Mouse (Mus musculus) kidney, embryonic 14.5 days (tissue): Measurements from ENCODE around the gene Prm1. TPM values are rescaled to one million over a fixed set of nuclear protein-coding genes. Genes with fewer than 3 reads are reported as not detected.

Experiments used
- ATAC-seq: fragments of 200-750 bp; cut with Nextera tagmentation; 2 replicates; pipeline ENCODE4 v1.8.0; 2017; ENCODE audit warnings: moderate number of reproducible peaks, mild to moderate bottlenecking, moderate TSS enrichment, moderate library complexity; ENCODE audit not compliant: low FRiP score, low TSS enrichment
- H3K27ac ChIP-seq: fragments of 300-500 bp; sonication (generic); 2 replicates; pipeline ENCODE4 v1.5.1; 2014; ENCODE audit warnings: low read depth, mild to moderate bottlenecking, low read length, moderate library complexity, mixed read lengths
- H3K27me3 ChIP-seq: fragments of 300-500 bp; sonication (generic); 2 replicates; pipeline ENCODE4 v1.6.1; 2014; ENCODE audit warnings: mild to moderate bottlenecking, low read length; ENCODE audit not compliant: control insufficient read depth, insufficient read depth
- H3K36me3 ChIP-seq: fragments of 300-500 bp; sonication (generic); 2 replicates; pipeline ENCODE4 v1.6.1; 2014; ENCODE audit warnings: low read length, mixed read lengths; ENCODE audit not compliant: control insufficient read depth, insufficient read depth
- H3K4me1 ChIP-seq: fragments of 300-500 bp; sonication (generic); 2 replicates; pipeline ENCODE4 v1.6.1; 2014; ENCODE audit warnings: low read length, mixed read lengths; ENCODE audit not compliant: control insufficient read depth, insufficient read depth
- H3K4me2 ChIP-seq: fragments of 300-500 bp; sonication (generic); replicated peaks from 2 replicates; pipeline ENCODE4 v1.6.1; 2014; ENCODE audit warnings: low read depth, mild to moderate bottlenecking, low read length
- H3K4me3 ChIP-seq: fragments of 300-500 bp; sonication (generic); 2 replicates; pipeline ENCODE4 v1.5.1; 2014; ENCODE audit warnings: mild to moderate bottlenecking, low read length
- H3K9ac ChIP-seq: fragments of 300-500 bp; sonication (generic); 2 replicates; pipeline ENCODE4 v1.6.1; 2014; ENCODE audit warnings: low read depth, mild to moderate bottlenecking, low read length, moderate library complexity
- H3K9me3 ChIP-seq: fragments of 300-500 bp; sonication (generic); 2 replicates; pipeline ENCODE4 v1.6.1; 2016; ENCODE audit warnings: low read length; ENCODE audit not compliant: control insufficient read depth
- WGBS: fragments of 180-500 bp; shearing (Covaris S2); extraction: QIAGEN DNeasy Blood & Tissue Kit; methylation state at CpG from one replicate; pipeline ENCODE4 v1.1.7; 2014; 5-methylcytosine and 5-hydroxymethylcytosine counted together
- polyA plus RNA-seq: library from polyadenylated mRNA; unstranded; fragments of >200 nt; fragmentation: Nextera tagmentation; extraction: Ambion mirVana; gene quantifications from 2 replicates; pipeline ENCODE4 v1.2.1, GENCODE M21; 2014

Prm1 gene
- polyA plus RNA-seq, 1 experiment from 2014 or later, result not detected

- Histone ChIP-seq H3K9ac (no peak overlapping the region), H3K4me1 (peaks cover 29% of the 10 kb centered on the region), H3K4me3 (no peak overlapping the region), H3K9me3 (no peaks in the 10 kb centered on the region), H3K36me3 (no peaks in the 10 kb centered on the region), H3K4me2 (no peak overlapping the region), H3K27ac (no peak overlapping the region), H3K27me3 (no peaks in the 10 kb centered on the region)
- 33% methylated on average over 4 of the region's 4 CpGs for WGBS
- no peak for ATAC-seq
These were observed 36.7 kb upstream of the Prm1 start for GRCm38 (mm10) chr16:10842282-10842855.

GRCm38 (mm10) chr16:10840018-10840417 lies 34.4 kb upstream of the Prm1 start:
- 89% methylated on average over 12 of the region's 14 CpGs for WGBS
- no peak overlapping the region for H3K27ac ChIP-seq
- peaks cover 35% of the 10 kb centered on the region for H3K4me1 ChIP-seq

GRCm38 (mm10) chr16:10838487-10839245 lies 33.0 kb upstream of the Prm1 start:
- 61% methylated on average over 10 of the region's 10 CpGs for WGBS
- Histone ChIP-seq H3K27me3 (no peaks in the 10 kb centered on the region), H3K4me1 (peaks cover 27% of the 10 kb centered on the region), H3K36me3 (no peaks in the 10 kb centered on the region), H3K9ac (no peak overlapping the region), H3K4me3 (no peak overlapping the region), H3K9me3 (no peaks in the 10 kb centered on the region), H3K27ac (peak overlapping the region; percentile 77), H3K4me2 (no peak overlapping the region)
- ATAC-seq, result no peak

More at GRCm38 (mm10) chr16:10840018-10840417, 34.4 kb upstream of the Prm1 start:
- Histone ChIP-seq H3K4me3 (no peak overlapping the region), H3K27me3 (no peaks in the 10 kb centered on the region), H3K9me3 (no peaks in the 10 kb centered on the region), H3K9ac (no peak overlapping the region), H3K4me2 (no peak overlapping the region), H3K36me3 (no peaks in the 10 kb centered on the region)
- no peak for ATAC-seq

DNA sequence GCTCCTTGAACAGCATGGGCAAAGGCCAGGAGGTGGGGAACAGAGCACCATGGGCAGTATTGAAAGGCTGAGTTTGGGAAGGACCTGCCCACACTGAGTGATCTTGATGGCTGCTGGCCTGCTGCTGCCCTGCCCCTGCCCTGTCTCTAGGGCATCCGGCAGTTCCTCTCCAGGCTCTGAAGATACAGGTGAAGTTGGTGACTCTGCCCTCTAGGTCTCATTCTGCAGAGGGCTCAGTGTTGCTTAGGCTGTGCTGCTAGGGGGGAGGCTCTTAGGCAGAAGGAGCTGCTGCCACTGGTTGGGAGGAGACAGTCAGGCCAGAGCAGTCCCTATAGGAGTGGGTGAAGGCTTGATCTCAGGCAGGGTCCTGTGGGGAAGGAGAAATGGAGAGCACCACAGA lies 32.3 kb upstream of the Prm1 start:
- peaks cover 19% of the 10 kb centered on the region for H3K4me1 ChIP-seq
- H3K27ac ChIP-seq, result peak overlapping the region; percentile 77
- no peak for ATAC-seq
- no peaks in the 10 kb centered on the region for H3K27me3 ChIP-seq
- no peaks in the 10 kb centered on the region for H3K36me3 ChIP-seq
- no peak overlapping the region for H3K4me2 ChIP-seq
- no peak overlapping the region for H3K9ac ChIP-seq
- H3K9me3 ChIP-seq, result no peaks in the 10 kb centered on the region
- no peak overlapping the region for H3K4me3 ChIP-seq
- 60% methylated on average over 1 of the region's 1 CpGs for WGBS

- Histone ChIP-seq H3K4me2 (no peak overlapping the region), H3K9ac (no peak overlapping the region), H3K36me3 (no peaks in the 10 kb centered on the region), H3K4me1 (peaks cover 19% of the 10 kb centered on the region), H3K9me3 (no peaks in the 10 kb centered on the region), H3K27me3 (no peaks in the 10 kb centered on the region), H3K4me3 (no peak overlapping the region), H3K27ac (no peak overlapping the region)
- ATAC-seq, result no peak
- 60% methylated on average over 3 of the region's 3 CpGs for WGBS
These were observed 31.6 kb upstream of the Prm1 start for GRCm38 (mm10) chr16:10837250-10837649.

GRCm38 (mm10) chr16:10836388-10836787 lies 30.7 kb upstream of the Prm1 start:
- ATAC-seq, result no peak
- Histone ChIP-seq H3K27ac (no peak overlapping the region), H3K36me3 (no peaks in the 10 kb centered on the region), H3K9ac (no peak overlapping the region), H3K4me1 (peaks cover 19% of the 10 kb centered on the region), H3K9me3 (no peaks in the 10 kb centered on the region), H3K27me3 (no peaks in the 10 kb centered on the region), H3K4me3 (no peak overlapping the region), H3K4me2 (no peak overlapping the region)
- WGBS, result 96% methylated on average over 3 of the region's 3 CpGs

DNA sequence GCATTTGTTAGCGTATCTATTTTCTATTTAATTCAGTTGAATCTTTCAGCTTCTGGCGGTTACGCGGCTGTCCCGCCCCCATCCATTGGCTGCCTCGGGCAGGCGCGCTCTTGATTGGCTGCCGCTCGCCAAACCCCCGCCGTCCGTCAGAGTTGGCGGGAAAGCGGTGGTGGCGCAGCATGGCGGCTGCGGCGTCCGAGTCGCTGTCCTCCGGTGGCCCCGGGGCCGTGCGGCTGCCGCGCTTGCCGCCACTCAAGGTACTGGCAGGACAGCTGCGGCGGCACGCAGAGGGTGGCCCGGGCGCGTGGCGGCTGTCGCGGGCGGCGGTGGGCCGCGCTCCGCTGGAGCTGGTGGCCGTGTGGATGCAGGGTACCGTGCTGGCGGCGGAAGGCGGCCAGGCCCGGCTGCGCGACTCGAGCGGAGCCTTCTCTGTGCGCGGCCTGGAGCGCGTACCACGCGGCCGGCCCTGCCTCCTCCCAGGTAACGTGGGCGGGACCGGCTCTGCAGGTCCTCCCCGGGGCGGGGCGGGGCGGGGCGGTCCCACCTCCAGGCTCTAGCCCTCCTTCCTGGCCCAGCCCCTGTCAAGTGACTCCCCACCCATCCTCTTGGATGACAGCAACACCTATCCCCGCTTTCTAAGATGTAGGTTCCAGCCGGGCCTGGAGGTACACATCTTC lies 29.4 kb upstream of the Prm1 start, which contains the start of gene Rmi2:
Gene Rmi2, plus strand, starts transcription at position 149 of the 677 bp plus-strand sequence.
- Histone ChIP-seq H3K9ac (peak within 1 kb of the TSS; percentile 70), H3K36me3 (no peaks in the 10 kb centered on the region), H3K4me3 (peak within 1 kb of the TSS; percentile 79), H3K4me2 (peak within 1 kb of the TSS; percentile 86), H3K27me3 (no peaks in the 10 kb centered on the region), H3K27ac (peak within 1 kb of the TSS; percentile 62; the same call in 1 of the 2 replicates), H3K4me1 (peaks cover 19% of the 10 kb centered on the region), H3K9me3 (no peaks in the 10 kb centered on the region)
- ATAC-seq, result peak; percentile 95
- under 1% methylated on average over 61 of the region's 69 CpGs for WGBS

GRCm38 (mm10) chr16:10834542-10834910 lies 28.9 kb upstream of the Prm1 start:
- 11% methylated on average over 12 of the region's 12 CpGs for WGBS
- no peak for ATAC-seq
- no peak overlapping the region for H3K27ac ChIP-seq

DNA sequence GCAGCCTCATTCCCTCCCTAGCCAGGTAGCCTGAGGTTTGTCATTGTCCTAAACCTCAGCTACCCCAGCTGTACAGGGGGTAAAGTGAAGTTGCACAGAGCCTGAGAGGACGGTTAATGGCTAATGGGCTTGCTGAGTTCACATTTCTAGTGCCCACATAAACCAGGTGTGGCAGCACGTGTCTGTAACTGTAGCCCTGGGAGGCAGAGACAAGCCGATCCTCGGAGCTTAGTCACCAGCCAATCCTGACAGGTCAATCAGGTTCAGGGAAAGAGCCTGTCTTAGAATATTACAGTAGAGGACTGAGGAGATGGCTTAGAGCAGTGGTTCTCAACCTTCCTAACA lies 22.8 kb upstream of the Prm1 start:
- WGBS, result 59% methylated on average over 4 of the region's 4 CpGs
- ATAC-seq, result no peak
- no peak overlapping the region for H3K27ac ChIP-seq

More at GRCm38 (mm10) chr16:10834542-10834910, 28.9 kb upstream of the Prm1 start:
- H3K27me3 ChIP-seq, result no peaks in the 10 kb centered on the region
- peak overlapping the region; percentile 86 for H3K4me2 ChIP-seq
- peaks cover 19% of the 10 kb centered on the region for H3K4me1 ChIP-seq
- no peaks in the 10 kb centered on the region for H3K36me3 ChIP-seq
- H3K4me3 ChIP-seq, result peak overlapping the region; percentile 79
- H3K9me3 ChIP-seq, result no peaks in the 10 kb centered on the region
- peak overlapping the region; percentile 70; the same call in 1 of the 2 replicates for H3K9ac ChIP-seq

More for the DNA sequence above, 22.8 kb upstream of the Prm1 start:
- H3K9ac ChIP-seq, result no peak overlapping the region
- H3K27me3 ChIP-seq, result 0 out of 2 replicates have a peak, but pooled peaks cover 1% of the 10 kb centered on the region
- H3K4me2 ChIP-seq, result no peak overlapping the region
- no peak overlapping the region for H3K4me3 ChIP-seq
- H3K9me3 ChIP-seq, result no peaks in the 10 kb centered on the region
- H3K4me1 ChIP-seq, result no peaks in the 10 kb centered on the region
- H3K36me3 ChIP-seq, result no peaks in the 10 kb centered on the region
